Mouse (Mus musculus): Measurements from ENCODE around the gene Aip.

The Aip gene

DNA sequence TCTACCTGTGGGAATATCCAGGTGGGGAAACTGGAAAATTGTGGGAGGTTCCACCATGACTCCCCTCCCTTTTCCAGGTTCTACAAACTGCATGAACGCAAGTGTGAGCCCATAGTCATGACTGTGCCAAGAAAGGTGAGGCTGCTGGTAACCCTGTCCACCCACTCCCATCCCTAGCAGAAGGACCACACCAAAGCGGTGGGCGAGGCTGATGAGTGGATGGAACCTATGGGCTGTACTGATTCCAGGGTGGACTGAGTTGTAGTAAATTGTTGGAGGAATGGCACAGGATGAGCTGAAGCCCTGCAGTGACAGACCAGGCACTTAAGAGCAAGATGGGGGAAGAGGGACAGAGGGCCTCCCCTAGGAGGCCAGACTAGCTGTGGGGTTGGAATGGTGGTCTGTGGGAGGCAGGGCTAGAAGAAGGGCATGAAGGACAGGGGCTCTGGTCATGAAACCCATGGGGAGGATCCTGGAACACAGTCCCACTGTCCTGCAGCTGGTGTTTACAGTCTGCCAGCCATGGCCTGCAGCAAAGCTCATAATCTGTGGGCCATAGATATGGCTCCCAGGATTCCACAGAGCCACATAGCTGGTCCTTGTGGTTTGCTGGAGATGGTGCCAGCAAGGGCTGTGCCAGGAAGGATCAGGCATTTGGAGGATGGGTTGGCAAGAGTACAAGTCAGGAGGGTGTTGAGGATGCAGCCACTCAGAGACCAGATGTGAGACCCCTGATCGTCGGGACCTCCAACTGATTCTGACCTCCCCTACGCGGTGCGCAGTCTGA lies 27.0 kb upstream of the Aip start:
- DNase-seq (ENCODE audit: low read depth, low spot score) = no peak

DNA sequence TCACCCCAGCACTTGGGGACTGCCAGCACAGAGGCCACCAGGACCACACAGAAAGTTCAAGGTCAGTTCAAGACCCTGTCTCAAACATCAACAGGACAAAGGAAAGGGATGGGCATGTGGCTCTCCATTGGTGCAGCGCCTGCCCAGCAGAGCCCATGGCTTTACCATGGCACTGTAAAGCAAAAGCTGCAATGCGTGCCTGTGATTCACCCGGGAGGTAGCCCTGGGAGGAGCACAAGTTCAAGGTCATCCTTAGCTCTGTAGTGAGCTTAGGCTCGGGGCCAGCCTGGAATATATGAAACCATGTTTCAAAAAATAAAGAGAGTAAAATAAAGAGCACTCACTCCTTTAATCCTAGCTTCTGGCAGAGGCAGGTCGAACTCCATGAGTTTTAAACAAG lies 26.2 kb upstream of the Aip start:
- DNase-seq (ENCODE audit: low read depth, low spot score) = no peak

GRCm38 (mm10) chr19:4151488-4151860 lies 25.8 kb upstream of the Aip start:
- DNase-seq (ENCODE audit: low read depth, low spot score) = no peak

DNA sequence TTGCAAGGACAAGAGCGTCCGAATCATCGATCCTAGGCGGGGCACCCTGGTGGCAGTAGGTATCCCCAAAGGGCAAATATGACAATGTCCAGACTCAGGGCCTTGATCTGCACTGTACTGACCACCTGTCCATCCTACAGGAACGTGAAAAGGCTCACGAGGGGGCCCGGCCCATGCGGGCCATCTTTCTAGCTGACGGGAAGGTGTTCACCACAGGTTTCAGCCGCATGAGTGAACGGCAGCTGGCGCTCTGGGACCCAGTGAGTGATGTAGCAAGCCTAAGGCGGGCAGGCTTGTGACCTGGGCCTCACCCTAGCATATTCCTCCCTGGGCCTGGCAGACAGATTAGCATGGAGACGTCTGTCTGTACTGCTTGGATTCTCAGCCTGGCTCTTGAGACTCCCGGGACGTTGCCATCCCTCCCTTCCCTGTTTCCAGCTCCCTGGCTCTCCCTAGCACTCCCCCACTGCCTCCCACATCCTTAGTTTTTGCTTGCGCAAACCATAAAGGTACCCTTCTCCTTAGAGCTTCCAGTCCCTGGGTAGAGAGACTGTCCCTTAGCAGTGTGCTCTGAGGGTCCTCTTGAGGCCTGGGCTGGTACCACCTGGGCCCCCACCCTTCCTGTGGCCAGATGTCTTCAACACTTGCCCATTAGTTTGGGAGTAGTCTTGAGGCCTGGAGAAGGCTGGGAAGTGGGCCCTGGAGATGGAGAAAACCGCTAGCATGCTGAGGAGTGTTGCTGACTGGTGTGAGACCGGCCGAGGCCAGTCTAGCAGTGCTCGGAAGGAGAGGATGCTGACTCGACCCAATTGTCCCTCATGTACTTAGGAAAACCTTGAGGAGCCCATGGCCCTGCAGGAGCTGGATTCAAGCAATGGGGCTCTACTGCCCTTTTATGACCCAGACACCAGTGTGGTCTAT lies 25.2 kb upstream of the Aip start:
- DNase-seq (ENCODE audit: low read depth, low spot score) = no peak

GRCm38 (mm10) chr19:4149764-4150461 lies 24.3 kb upstream of the Aip start:
- DNase-seq (ENCODE audit: low read depth, low spot score) = no peak

DNA sequence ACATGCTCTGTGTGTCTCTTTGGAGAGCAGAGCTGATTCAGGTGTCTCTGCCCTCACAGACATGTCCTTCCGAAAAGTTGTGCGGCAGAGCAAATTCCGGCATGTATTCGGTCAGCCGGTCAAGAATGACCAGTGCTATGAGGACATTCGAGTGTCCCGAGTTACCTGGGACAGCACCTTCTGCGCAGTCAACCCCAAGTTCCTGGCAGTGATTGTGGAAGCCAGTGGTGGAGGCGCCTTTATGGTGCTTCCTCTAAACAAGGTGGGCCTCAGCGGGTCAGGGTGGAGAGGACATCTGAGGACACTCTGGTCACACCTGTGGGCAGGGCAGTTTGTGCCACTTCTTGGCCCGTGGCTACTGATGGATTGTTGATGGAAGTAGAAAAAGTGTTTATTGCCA lies 23.6 kb upstream of the Aip start:
- no peak for DNase-seq (ENCODE audit: low read depth, low spot score)

- no peak for DNase-seq (ENCODE audit: low read depth, low spot score)
Observed at GRCm38 (mm10) chr19:4148819-4149218, 23.2 kb upstream of the Aip start.

DNA sequence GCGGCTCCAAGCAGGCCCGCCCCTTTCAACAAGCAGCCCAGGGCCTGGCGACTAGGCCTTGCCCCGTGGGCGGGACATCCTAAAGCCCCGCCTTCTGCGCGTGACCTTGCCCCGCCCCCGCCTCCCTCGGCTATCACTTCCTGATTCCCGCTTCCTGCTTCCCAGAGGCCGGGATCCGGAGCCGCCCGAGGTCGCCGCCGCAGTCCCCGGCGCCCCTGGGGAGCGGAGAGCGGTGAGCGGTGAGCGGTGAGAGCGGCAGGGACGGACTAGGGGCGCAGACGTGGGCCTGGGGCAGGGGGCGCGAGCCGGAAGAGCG lies 22.8 kb upstream of the Aip start, which contains the start of gene Coro1b:
Coro1b (plus strand) TSS at position 129 of the 316 bp plus-strand sequence.
- peak; percentile 75 for DNase-seq (ENCODE audit: low read depth, low spot score)

DNA sequence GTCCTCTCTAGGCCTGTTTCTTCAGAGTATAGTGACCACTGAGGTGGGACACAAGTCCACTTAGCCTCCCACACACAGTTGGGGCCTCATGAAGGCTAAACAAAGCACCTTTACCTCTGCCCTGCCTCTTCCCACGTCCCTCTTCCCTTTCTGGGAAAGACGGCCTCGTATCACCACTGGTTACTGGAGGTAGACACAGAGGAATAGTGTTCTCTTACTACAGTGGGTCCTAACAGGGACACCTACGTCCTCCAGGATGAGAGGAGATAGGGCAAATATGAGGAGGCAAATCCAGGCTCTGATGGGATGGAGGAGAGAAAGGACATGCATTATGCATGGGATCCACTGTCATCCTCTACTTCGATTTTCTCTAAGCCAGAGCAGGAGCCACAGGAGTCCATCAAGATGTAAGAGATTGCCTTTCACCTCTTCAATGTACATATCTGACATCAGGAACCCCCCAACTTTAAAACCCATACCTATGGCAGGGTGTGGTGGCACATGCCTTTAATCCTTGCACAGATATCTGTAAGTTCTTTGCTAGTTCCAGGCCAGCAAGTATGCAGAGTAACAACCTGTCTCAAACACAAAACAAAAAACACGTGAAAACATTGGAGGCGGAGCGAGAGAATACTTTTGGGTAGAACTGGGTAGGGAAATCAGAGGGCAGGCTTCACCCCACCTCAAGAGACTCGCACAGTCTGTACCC lies 22.3 kb upstream of the Aip start:
- DNase-seq (ENCODE audit: low read depth, low spot score) = no peak

- DNase-seq (ENCODE audit: low read depth, low spot score) = no peak
Observed at GRCm38 (mm10) chr19:4147022-4147405, 21.4 kb upstream of the Aip start.

GRCm38 (mm10) chr19:4146366-4147021 lies 20.8 kb upstream of the Aip start:
- DNase-seq (ENCODE audit: low read depth, low spot score) = no peak

DNA sequence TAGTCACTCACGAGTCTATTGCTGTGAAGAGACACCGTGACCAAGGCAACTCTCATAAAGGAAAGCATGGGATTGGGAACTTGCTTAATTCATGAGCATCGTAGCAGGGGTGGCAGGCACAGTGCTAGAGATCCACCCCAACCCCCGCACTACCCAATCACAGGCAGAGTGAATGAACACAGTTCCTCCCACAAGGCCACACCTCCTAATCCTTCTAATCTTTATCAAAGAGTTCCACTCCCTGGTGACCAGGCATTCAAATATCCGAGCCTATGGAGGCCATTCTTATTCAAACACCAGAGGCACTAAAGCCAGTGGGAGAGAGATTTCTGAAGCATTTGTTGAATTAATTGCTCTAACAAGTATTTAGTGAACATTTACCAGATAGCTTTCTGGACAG lies 20.3 kb upstream of the Aip start:
- no peak for DNase-seq (ENCODE audit: low read depth, low spot score)

GRCm38 (mm10) chr19:4144550-4145498 lies 19.2 kb upstream of the Aip start:
- DNase-seq (ENCODE audit: low read depth, low spot score) = no peak

DNA sequence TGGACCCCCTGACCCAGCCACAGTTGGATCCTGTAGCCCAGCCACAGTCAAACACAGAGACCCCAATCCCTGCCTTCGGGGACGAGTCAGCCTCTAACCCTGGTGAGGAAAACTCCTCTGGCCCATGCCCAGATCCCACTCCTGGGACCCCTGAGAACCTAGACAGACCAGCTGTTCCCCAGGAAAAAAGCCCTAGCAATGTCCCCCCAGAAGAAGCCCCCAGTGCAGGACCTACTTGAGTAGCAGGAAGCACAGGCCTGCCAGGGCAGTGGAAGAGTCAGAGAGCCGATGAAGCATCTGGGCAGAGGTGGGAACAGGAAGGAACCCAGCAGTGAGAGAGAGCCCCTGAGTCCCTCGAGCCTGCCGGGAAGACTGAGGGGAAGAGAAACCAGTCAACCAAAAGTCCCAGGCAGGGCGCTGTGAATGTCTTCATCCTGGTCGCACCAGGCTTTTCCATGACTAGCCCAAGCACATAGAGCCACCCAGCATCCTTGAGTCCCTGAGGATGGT lies 18.2 kb upstream of the Aip start, which contains the start of gene Cabp4:
Cabp4 (minus strand) TSS at position 275 of the 510 bp plus-strand sequence.
- DNase-seq (ENCODE audit: low read depth, low spot score) = no peak

- DNase-seq (ENCODE audit: low read depth, low spot score) = no peak
Observed at GRCm38 (mm10) chr19:4142416-4143173, 16.9 kb upstream of the Aip start.

GRCm38 (mm10) chr19:4140147-4140546 lies 14.5 kb upstream of the Aip start:
- DNase-seq (ENCODE audit: low read depth, low spot score) = no peak

DNA sequence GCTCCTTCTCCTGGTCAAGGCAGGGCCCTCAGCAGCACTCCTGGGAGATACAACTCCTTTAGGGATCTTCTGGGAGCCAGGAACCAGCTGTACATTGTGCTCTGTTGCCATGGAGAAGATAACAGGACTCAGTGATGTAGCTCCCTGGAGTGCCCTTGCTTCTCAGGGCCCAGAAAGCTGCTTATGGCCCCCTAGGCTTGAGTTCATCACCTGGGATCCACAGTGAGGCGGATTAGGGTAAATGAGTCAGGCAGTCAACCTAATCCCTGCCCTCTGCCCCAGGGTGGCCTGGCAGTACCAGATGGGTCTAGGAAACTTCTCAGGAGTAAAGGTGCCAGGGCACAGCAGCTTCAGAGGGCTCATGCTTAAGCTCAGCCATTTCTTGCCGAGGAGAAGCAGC lies 13.8 kb upstream of the Aip start, which contains the start of gene Gpr152:
Gpr152 (plus strand) TSS at position 342 of the 400 bp plus-strand sequence.
- DNase-seq (ENCODE audit: low read depth, low spot score) = no peak

DNA sequence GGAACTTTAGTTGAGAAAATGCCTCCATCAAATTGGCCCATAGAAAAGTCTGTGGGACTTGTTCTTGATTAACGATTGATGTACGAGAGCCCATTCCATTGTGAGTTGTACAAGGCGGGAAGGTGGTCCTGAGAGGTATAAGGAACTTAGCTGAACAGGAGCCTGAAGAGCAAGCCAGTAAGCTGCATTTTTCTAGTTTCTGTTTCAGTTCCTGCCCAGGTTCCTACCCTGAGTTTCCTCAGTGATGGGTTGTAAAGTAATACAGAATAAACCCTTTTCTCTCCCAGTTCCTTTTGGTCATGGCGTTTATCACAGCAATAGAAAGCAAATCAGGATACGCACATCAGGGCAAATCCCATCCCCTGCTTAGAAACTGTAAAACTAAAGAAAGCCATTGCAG lies 12.3 kb upstream of the Aip start:
- no peak for DNase-seq (ENCODE audit: low read depth, low spot score)

DNA sequence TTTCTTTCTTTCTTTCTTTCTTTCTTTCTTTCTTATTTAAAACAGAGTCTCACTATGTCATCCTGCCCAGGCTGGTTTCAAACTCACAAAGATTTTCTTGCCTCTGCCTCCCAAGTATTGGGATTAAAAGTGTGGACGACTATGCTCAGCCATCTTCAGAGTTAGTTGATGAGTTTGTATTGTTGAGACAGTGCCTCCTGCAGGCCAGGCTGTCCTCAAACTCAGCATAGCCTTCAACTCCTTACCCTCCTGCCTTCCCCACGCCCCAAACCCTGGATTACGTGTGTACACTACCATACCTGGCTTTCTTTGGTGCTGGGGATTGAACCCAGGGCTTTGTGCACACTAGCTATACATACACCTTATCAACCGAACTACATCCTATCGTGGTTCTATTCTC lies 10.8 kb upstream of the Aip start:
- no peak for DNase-seq (ENCODE audit: low read depth, low spot score)
